Comparison of ENCODE assay signal across 8 mouse cellular contexts in genomic region chr1:182539023-182539940, GRCm38 (mm10). TPM values are rescaled to one million over a fixed set of nuclear protein-coding genes. Genes with fewer than 3 reads are reported as not detected.
A peak's percentile ranks its signal among the peaks of the same experiment; 100 is the strongest.
DNase-seq lines count a peak whose midpoint lies in the region; ATAC-seq and TF ChIP-seq lines count a peak whose summit lies in the region.

No protein-coding gene starts in this region.

- WGBS in hindbrain, postnatal 0 days, result 19% methylated on average over 9 of the region's 9 CpGs

- peak; percentile 92 for ATAC-seq in activated CD4-positive, CD25-positive, alpha-beta regulatory T cell, adult 4 months
- peak; percentile 93 for ATAC-seq in hindbrain, postnatal 0 days

- peak overlapping the region; percentile 71 for H3K27ac ChIP-seq in hindbrain, postnatal 0 days

- no peaks in the 10 kb centered on the region for H3K27me3 ChIP-seq in hindbrain, postnatal 0 days (ENCODE audit: insufficient read depth, low read length)

- no peaks in the 10 kb centered on the region for H3K4me1 ChIP-seq in hindbrain, postnatal 0 days (ENCODE audit: insufficient read depth, low read length)

- peak overlapping the region; percentile 62 for H3K4me2 ChIP-seq in hindbrain, postnatal 0 days (ENCODE audit: low read depth, low read length)

- H3K9me3 ChIP-seq in hindbrain, postnatal 0 days (ENCODE audit: low read length), result no peaks in the 10 kb centered on the region

- DNase-seq in cerebellum, postnatal 36 days, result peak; percentile 66 to 80
- DNase-seq in gastrocnemius, adult 18-20 months (ENCODE audit: low spot score), result peak; percentile 86
- DNase-seq in hindbrain, postnatal 0 days (ENCODE audit: low spot score), result peak; percentile 96
- DNase-seq in left cerebral cortex, adult 18-20 months (ENCODE audit: low spot score in 2 of 2), result peak; percentile 76 to 78
- peak; percentile 93 for DNase-seq in lung, postnatal 36 days
- peak; percentile 79 for DNase-seq in retina, postnatal 7 days (ENCODE audit: low read depth, low spot score)
- no peak for DNase-seq in urinary bladder, postnatal 10 days (ENCODE audit: low spot score)

- H3K9ac ChIP-seq in hindbrain, postnatal 0 days (replicated peaks; ENCODE audit: low read length), result peak overlapping the region; percentile 63

- TF ChIP-seq CTCF in hindbrain, postnatal 0 days (IDR thresholded peaks at IDR 0.05; ENCODE audit: low read depth), result peak; percentile 77

- H3K4me3 ChIP-seq in hindbrain, postnatal 0 days (ENCODE audit: low read length), result peak overlapping the region; percentile 33

- H3K36me3 ChIP-seq in hindbrain, postnatal 0 days (ENCODE audit: insufficient read depth, low read length), result no peaks in the 10 kb centered on the region

RNA-seq across cellular contexts. Expression of gene Capn2, which starts 21.9 kb away (rescaled TPM):
- 10 to 100 TPM; 44.3 to 47.1 TPM for polyA plus RNA-seq in activated CD4-positive, CD25-positive, alpha-beta regulatory T cell, adult 4 months (2017; shearing (Covaris generic))
- 10 to 100 TPM; 50.2 to 54.2 TPM for total RNA-seq in gastrocnemius, adult 18-20 months (2021)
- total RNA-seq in hindbrain, postnatal 0 days (2014; rRNA removed), result 79.7 and 87.2 TPM in 2 replicates
- polyA plus RNA-seq in hindbrain, postnatal 0 days (2015; fragmentation: Nextera tagmentation; extraction: Ambion mirVana), result 82.2 and 83.7 TPM in 2 replicates
- total RNA-seq in left cerebral cortex, adult 18-20 months (2021), result 10 to 100 TPM; 65.1 to 66.8 TPM

RNA-seq across cellular contexts. Expression of gene Capn8, which starts 25.5 kb away (rescaled TPM):
- polyA plus RNA-seq in activated CD4-positive, CD25-positive, alpha-beta regulatory T cell, adult 4 months (2017; shearing (Covaris generic)), result under 1 TPM in 1 of 2 experiments, not detected in 1; 0.13 TPM
- not detected for total RNA-seq in gastrocnemius, adult 18-20 months (2021)
- not detected in 2 replicates for total RNA-seq in hindbrain, postnatal 0 days (2014; rRNA removed)
- polyA plus RNA-seq in hindbrain, postnatal 0 days (2015; fragmentation: Nextera tagmentation; extraction: Ambion mirVana), result not detected in 2 replicates
- not detected for total RNA-seq in left cerebral cortex, adult 18-20 months (2021)
